Mouse (Mus musculus) liver, adult 2 months (tissue): ENCODE measurements around the gene Osbpl6.

Experiments used
- CTCF ChIP-seq: fragments of 200-500 bp; IDR thresholded peaks from 2 replicates; pipeline ENCODE4 v1.5.1; 2011; ENCODE audit warnings: low read depth, low read length, control low read depth
- POLR2A ChIP-seq: fragments of 200-500 bp; IDR thresholded peaks from 2 replicates; pipeline ENCODE4 v1.6.1; 2011; ENCODE audit warnings: low read length, control low read depth; ENCODE audit not compliant: insufficient read depth; ENCODE audit errors: extremely low read depth

- no peak for TF ChIP-seq CTCF
- TF ChIP-seq POLR2A, result no peak
Measured at GRCm38 (mm10) chr2:76409986-76410385, 3.7 kb downstream of the Osbpl6 start.
